Mouse (Mus musculus): ENCODE measurements at regions not wholly inside any gene's neighbourhood (a gene's known extent, or its start where the extent isn't known, plus 50 kb on each side); places are given as distances from the start of the nearest gene placed in this dataset.

DNA sequence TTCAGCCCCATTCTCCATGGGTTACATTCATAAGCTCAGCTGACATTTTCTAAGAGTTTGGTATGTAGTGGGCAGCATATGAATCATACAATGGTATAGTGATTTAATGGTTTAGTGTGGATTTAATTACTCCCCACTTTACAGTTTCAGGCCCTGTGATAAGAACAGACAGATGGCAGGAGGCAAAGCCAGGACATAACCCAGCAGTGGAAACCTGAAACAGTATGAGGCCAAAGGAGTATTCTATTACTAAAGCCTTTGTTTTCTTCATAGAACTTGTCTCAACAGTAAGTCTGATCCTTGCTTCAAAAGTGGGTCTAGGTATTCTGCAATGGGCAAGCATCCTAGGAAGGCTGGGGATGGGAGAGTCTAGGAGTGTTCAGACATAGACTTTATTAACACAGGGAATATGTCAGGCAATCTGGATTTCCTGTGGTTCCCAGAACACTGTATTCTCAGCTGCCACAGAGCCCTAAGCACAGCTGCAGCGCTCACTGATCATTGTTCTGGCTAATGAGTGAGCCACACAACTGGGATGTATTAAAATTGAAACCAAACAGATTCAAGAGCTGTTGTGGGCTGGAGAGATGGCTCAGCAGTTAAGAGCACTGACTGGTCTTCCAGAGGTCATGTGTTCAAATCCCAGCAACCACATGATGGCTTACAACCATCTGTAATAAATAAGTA, 604.6 kb downstream of the Diaph3 start:
- Histone ChIP-seq H3K9me3 (ENCODE audit: control insufficient read depth, insufficient read depth, low read depth, low read length) (no peaks in the 10 kb centered on the region), H3K27ac (ENCODE audit: insufficient read depth, low read depth, low read length, poor library complexity, severe bottlenecking) (no peak overlapping the region), H3K9ac (ENCODE audit: insufficient read depth, low read depth, low read length, poor library complexity, severe bottlenecking) (no peak overlapping the region), H3K4me3 (ENCODE audit: insufficient read depth in 1 of 2, low read depth in 1 of 2, low read length in 2 of 2, poor library complexity in 1 of 2, severe bottlenecking in 1 of 2) (no peak overlapping the region), H3K36me3 (ENCODE audit: control insufficient read depth, insufficient read depth, low read length, poor library complexity, severe bottlenecking) (no peaks in the 10 kb centered on the region), H3K4me1 (ENCODE audit: control insufficient read depth in 2 of 2, insufficient read depth in 2 of 2, low read length in 2 of 2, poor library complexity in 1 of 2) (no peaks in the 10 kb centered on the region)
- in situ Hi-C loops (cut with MboI; ENCODE audit: low sequenced_read_pairs in 2 of 2, unreplicated experiment in 2 of 2): no loop called here
- TF ChIP-seq CHD2 (IDR thresholded peaks at IDR 0.05; ENCODE audit: low read depth, low read length) (no peak), ZNF384 (IDR thresholded peaks at IDR 0.05; ENCODE audit: low read depth, low read length) (no peak), ZC3H11A (IDR thresholded peaks at IDR 0.05; ENCODE audit: borderline replicate concordance, low read depth, low read length) (no peak), HCFC1 (IDR thresholded peaks at IDR 0.05; ENCODE audit: borderline replicate concordance, insufficient read depth, low read length) (no peak), MAFK (IDR thresholded peaks at IDR 0.05; ENCODE audit: insufficient read depth, low read depth, low read length) (no peak)
- no peak for DNase-seq (ENCODE audit: low read depth, low spot score)

GRCm38 (mm10) chr14:86510408-86510807, 630.6 kb downstream of the Diaph3 start:
- Histone ChIP-seq H3K4me3 (ENCODE audit: insufficient read depth in 1 of 2, low read depth in 1 of 2, low read length in 2 of 2, poor library complexity in 1 of 2, severe bottlenecking in 1 of 2) (no peak overlapping the region), H3K9me3 (ENCODE audit: control insufficient read depth, insufficient read depth, low read depth, low read length) (no peaks in the 10 kb centered on the region), H3K27ac (ENCODE audit: insufficient read depth, low read depth, low read length, poor library complexity, severe bottlenecking) (no peak overlapping the region), H3K4me1 (ENCODE audit: control insufficient read depth in 2 of 2, insufficient read depth in 2 of 2, low read length in 2 of 2, poor library complexity in 1 of 2) (no peaks in the 10 kb centered on the region), H3K36me3 (ENCODE audit: control insufficient read depth, insufficient read depth, low read length, poor library complexity, severe bottlenecking) (no peaks in the 10 kb centered on the region), H3K9ac (ENCODE audit: insufficient read depth, low read depth, low read length, poor library complexity, severe bottlenecking) (no peak overlapping the region)
- DNase-seq (ENCODE audit: low read depth, low spot score): no peak
- TF ChIP-seq ZC3H11A (IDR thresholded peaks at IDR 0.05; ENCODE audit: borderline replicate concordance, low read depth, low read length): no peak
- no peak for TF ChIP-seq ZNF384 (IDR thresholded peaks at IDR 0.05; ENCODE audit: low read depth, low read length)
- no peak for TF ChIP-seq MAFK (IDR thresholded peaks at IDR 0.05; ENCODE audit: insufficient read depth, low read depth, low read length)
- no peak for TF ChIP-seq CHD2 (IDR thresholded peaks at IDR 0.05; ENCODE audit: low read depth, low read length)
- no peak for TF ChIP-seq HCFC1 (IDR thresholded peaks at IDR 0.05; ENCODE audit: borderline replicate concordance, insufficient read depth, low read length)
- in situ Hi-C loops (cut with MboI; ENCODE audit: low sequenced_read_pairs in 2 of 2, unreplicated experiment in 2 of 2): no loop called here

GRCm38 (mm10) chr14:86509686-86510085, 631.3 kb downstream of the Diaph3 start:
- H3K9me3 ChIP-seq (ENCODE audit: control insufficient read depth, insufficient read depth, low read depth, low read length): no peaks in the 10 kb centered on the region
- DNase-seq (ENCODE audit: low read depth, low spot score): no peak
- H3K36me3 ChIP-seq (ENCODE audit: control insufficient read depth, insufficient read depth, low read length, poor library complexity, severe bottlenecking): no peaks in the 10 kb centered on the region
- TF ChIP-seq MAFK (IDR thresholded peaks at IDR 0.05; ENCODE audit: insufficient read depth, low read depth, low read length) (no peak), ZC3H11A (IDR thresholded peaks at IDR 0.05; ENCODE audit: borderline replicate concordance, low read depth, low read length) (no peak), ZNF384 (IDR thresholded peaks at IDR 0.05; ENCODE audit: low read depth, low read length) (no peak), HCFC1 (IDR thresholded peaks at IDR 0.05; ENCODE audit: borderline replicate concordance, insufficient read depth, low read length) (no peak), CHD2 (IDR thresholded peaks at IDR 0.05; ENCODE audit: low read depth, low read length) (no peak)
- H3K27ac ChIP-seq (ENCODE audit: insufficient read depth, low read depth, low read length, poor library complexity, severe bottlenecking): no peak overlapping the region
- no peaks in the 10 kb centered on the region for H3K4me1 ChIP-seq (ENCODE audit: control insufficient read depth in 2 of 2, insufficient read depth in 2 of 2, low read length in 2 of 2, poor library complexity in 1 of 2)
- no peak overlapping the region for H3K4me3 ChIP-seq (ENCODE audit: insufficient read depth in 1 of 2, low read depth in 1 of 2, low read length in 2 of 2, poor library complexity in 1 of 2, severe bottlenecking in 1 of 2)
- no peak overlapping the region for H3K9ac ChIP-seq (ENCODE audit: insufficient read depth, low read depth, low read length, poor library complexity, severe bottlenecking)
- in situ Hi-C loops (cut with MboI; ENCODE audit: low sequenced_read_pairs in 2 of 2, unreplicated experiment in 2 of 2): no loop called here

DNA sequence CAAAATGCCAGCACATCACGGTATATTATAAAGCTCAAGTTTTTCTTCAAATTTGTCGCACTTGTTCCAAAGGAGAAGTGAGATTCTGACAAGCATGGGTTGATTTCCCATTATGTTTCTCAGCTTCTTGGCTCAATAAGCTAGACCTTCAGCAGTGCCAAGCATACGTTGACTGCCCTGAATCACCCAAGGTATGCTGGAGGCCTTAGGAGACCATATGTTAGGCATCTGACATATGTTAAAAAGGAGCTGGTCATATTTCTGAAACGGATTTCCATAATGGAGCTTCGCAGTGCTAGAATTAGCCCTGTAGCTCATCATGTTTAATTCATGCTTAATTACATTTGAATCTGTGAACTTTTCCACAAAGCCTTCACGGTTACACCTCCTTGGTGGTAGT, 634.7 kb downstream of the Diaph3 start:
- H3K9me3 ChIP-seq (ENCODE audit: control insufficient read depth, insufficient read depth, low read depth, low read length): no peaks in the 10 kb centered on the region
- no peaks in the 10 kb centered on the region for H3K36me3 ChIP-seq (ENCODE audit: control insufficient read depth, insufficient read depth, low read length, poor library complexity, severe bottlenecking)
- H3K27ac ChIP-seq (ENCODE audit: insufficient read depth, low read depth, low read length, poor library complexity, severe bottlenecking): no peak overlapping the region
- no peak for TF ChIP-seq ZNF384 (IDR thresholded peaks at IDR 0.05; ENCODE audit: low read depth, low read length)
- TF ChIP-seq MAFK (IDR thresholded peaks at IDR 0.05; ENCODE audit: insufficient read depth, low read depth, low read length): no peak
- TF ChIP-seq ZC3H11A (IDR thresholded peaks at IDR 0.05; ENCODE audit: borderline replicate concordance, low read depth, low read length): no peak
- no peak for TF ChIP-seq CHD2 (IDR thresholded peaks at IDR 0.05; ENCODE audit: low read depth, low read length)
- in situ Hi-C loops (cut with MboI; ENCODE audit: low sequenced_read_pairs in 2 of 2, unreplicated experiment in 2 of 2): no loop called here
- DNase-seq (ENCODE audit: low read depth, low spot score): no peak
- no peak overlapping the region for H3K4me3 ChIP-seq (ENCODE audit: insufficient read depth in 1 of 2, low read depth in 1 of 2, low read length in 2 of 2, poor library complexity in 1 of 2, severe bottlenecking in 1 of 2)
- no peak overlapping the region for H3K9ac ChIP-seq (ENCODE audit: insufficient read depth, low read depth, low read length, poor library complexity, severe bottlenecking)
- H3K4me1 ChIP-seq (ENCODE audit: control insufficient read depth in 2 of 2, insufficient read depth in 2 of 2, low read length in 2 of 2, poor library complexity in 1 of 2): no peaks in the 10 kb centered on the region

All from ES-E14 (cell line).